Mouse (Mus musculus): ENCODE data around the gene Mettl17. TPM values are rescaled to one million over a fixed set of nuclear protein-coding genes. Genes with fewer than 3 reads are reported as not detected.
"Not testable (repeated sequence)": the region's sequence is repeated elsewhere in the genome, so short reads cannot be mapped to it uniquely, and the experiment has no call there.

Mettl17 gene
- total and polyA plus RNA-seq, 3 experiments = 31.0 to 48.8 (median 33.4) TPM

GRCm38 (mm10) chr14:51896539-51897170 is 12.0 kb downstream of the Mettl17 start:
- no peak for DNase-seq

GRCm38 (mm10) chr14:51899351-51899750 is 14.7 kb downstream of the Mettl17 start:
- DNase-seq = no peak

DNA sequence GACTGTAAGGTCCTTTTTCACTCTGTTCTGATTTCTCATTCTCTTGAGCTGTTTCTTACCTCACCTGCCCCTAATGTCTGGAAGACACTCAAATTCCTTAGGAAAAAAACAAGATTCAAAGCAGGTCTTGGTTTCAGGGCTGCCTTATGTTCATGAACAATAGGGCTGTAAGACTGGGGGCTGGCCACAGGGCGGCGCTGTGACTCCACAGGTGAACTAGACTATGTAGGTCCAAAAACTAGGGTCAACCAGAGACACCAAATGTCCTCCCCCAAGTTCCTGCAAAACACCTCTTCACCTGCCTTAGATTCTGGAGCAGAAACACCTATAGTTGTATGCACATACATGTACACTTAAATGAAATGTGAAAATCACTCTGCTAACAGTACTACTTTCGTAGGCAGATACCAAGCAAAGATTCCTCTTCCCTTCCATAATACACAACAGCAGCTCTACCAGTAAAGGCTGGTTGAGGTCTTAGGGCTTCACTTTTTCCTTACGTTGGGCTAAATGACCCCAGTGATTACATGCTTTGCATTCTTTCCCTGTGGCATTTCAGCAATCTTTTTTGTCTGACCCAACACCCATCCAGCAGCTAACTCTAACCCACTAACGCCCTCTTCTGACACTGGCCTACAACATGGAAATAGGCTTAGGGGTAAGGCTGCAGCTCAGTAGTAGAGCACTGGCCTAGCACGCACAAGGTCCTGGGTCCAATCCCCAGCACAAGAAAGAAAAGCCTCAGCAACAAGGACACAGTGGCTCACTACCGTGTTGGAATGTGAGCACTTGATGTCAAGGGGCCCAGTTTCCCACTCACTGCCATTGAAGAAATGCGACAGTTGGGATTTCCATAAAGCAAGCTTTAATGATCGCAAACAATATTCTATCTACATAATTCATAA is 18.4 kb downstream of the Mettl17 start:
- peak; percentile 77 for DNase-seq

DNA sequence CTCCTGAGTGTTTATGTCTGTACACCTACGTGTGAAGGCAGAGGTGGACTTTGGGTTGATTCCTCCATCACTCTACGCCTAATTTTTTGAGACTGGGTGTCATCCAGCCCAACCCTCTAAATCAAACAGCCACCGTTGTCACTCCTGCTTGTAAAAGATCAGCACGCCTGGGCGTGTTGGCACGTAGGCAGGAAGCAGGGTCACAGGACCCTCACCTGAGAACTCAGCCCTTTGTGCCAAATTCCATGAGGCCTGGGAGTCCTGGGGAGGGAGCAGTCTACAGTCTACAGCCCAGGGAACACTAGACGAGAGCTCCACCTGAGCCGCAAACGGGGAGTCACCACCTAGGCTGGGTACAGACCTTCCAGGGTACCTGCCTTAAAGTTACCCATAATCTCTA is 19.1 kb downstream of the Mettl17 start:
- DNase-seq = no peak

DNA sequence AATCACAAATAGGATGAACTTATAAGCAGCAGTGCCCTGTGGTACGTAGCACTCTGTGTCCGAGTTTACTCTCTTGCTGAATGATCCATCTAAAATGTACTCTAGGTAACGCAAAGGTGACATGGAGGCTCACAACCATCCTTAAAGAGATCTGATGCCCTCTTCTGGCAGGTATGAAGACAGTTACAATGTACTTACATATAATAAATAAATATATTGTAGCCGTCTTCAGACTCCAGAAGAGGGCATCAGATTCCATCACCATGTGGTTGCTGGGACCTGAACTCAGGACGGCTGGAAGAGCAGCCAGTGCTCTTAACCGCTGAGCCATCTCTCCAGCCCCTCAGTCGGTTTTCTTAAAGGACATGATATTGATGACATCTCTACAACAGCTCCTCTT is 20.1 kb downstream of the Mettl17 start:
- no peak for DNase-seq

- DNase-seq = no peak
These were observed 21.5 kb downstream of the Mettl17 start for GRCm38 (mm10) chr14:51906102-51906501.

GRCm38 (mm10) chr14:51911301-51911700 is 26.7 kb downstream of the Mettl17 start:
- DNase-seq = no peak

- DNase-seq = peak; percentile 80
These were observed 27.9 kb downstream of the Mettl17 start for GRCm38 (mm10) chr14:51912391-51913061.

DNA sequence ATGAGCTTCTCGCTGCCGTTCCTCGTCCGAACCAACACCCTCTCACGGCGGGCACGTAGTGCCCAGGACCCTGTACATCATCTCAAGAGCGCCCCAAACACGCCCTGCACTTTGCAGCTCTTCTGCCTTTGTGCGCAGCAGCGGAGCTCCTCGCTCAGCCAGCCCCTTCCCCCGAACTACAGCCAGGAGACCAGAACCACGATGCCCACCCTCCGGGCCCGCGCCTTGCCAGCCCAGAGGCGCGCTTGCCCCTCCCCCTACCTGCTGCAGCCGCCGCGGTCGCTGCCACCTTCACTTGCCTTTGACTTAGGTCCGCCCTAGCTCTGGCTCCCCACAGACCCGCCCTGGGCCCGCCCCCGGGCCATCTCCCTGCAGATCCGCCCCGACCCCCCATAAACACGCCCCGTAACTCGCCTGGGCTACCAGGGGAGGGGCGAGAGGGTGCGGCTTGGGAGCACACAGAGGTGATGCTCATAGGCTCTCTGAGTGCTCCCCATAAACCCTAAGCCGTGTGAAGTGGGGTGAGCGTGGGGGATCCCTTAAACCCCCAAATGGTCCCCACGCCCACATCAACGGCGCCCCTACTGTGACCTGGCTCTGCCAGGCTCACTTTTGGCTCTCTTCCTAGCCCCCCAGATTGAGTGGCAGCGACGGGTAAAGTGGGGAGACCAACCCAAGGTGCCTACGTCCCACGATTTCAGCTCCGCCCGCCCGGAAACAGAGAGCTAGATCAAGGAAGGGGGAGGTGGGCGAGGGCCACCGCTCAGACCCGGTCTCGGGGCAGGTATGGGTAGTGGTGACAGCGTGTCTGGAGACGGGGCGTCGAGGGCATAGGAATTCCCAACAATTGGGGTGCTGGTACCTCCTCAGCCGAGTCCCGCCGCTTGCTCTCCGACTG is 28.7 kb downstream of the Mettl17 start:
- peak; percentile 94 for DNase-seq

- DNase-seq = peak; percentile 85
These were observed 29.5 kb downstream of the Mettl17 start, which contains the start of gene Ndrg2 for GRCm38 (mm10) chr14:51913960-51914762. Gene Ndrg2, minus strand, starts transcription at chr14:51914158.

GRCm38 (mm10) chr14:51915030-51915429 is 30.4 kb downstream of the Mettl17 start:
- DNase-seq = peak; percentile 61

DNA sequence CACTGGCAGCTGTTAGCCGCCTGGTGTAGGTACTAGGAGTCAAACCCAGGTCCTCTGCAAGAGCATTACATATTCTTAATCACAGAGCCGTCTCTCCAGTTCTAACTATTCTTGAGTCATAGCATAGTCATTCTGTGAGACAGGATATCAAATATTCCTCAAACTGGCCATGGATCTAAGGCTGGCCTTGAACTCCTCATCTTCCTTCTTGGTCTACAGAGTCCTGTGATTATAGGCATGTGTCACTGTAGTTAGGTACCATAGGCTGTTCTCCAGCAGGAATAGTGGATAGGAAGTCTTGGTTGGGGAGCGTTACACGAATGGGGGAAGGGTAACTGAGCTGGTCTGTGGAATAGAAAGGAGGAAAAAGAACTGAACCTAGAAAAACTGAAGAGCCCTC is 31.9 kb downstream of the Mettl17 start:
- peak; percentile 51 for DNase-seq

GRCm38 (mm10) chr14:51918125-51918524 is 33.5 kb downstream of the Mettl17 start, which contains the start of gene Tppp2:
Gene Tppp2, plus strand, starts transcription at chr14:51918425.
- no peak for DNase-seq

- DNase-seq = no peak
These were observed 34.3 kb downstream of the Mettl17 start for GRCm38 (mm10) chr14:51918966-51919365.

DNA sequence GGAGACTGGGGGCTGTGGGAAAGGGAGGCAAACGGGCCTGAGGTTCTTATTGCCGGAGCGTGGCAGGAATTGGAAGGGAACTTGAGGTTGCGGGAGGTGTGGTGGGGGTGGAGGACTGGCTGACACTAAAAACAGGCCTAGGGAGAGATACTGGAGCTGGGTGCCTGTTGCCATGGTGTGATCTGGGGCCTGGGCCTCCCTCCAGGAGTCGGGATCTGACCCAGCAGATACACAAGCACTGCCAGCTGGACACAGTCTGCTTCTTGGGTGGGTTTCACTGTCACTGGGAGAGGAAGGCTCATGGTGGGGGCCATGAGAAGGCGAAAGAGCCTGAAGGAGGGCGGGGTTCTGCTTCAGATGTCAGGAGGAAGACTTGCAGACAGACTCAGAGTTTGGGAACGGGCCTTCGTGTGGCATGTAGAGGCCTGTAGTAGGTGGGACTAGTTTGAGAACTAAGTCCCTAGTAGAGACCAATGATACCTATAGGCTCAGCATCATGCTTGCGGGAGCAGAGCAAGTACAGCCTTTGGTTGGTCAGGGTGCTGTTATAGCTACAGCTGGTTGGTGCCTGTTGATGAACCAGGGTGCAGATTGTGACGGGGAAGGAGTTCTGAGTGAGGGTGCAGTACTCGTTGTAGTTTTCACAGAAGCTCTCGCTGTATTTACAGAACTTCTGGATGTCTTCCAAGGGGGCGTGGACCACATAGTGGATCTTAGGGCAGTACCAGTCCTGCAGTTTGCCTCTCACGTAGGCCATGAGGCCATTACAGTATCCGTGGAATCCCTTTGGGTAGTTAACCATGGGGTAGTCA is 37.3 kb downstream of the Mettl17 start:
- DNase-seq = no peak

DNA sequence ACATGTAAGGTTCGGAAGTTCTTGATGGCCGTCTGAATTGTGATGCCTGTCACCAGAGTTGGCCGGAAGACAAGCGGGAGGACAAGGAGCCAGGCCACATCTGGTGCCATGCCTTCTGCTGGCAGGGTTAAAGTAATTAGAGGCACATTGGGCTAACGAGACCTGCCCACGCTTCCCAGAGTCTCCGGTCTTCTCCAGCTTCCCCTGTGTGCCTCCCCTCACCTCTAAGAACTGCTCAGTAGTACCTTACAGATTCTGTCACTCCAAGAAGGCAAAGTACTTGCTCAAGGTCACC is 37.9 kb downstream of the Mettl17 start, which contains the start of gene Rnase13:
TSS of gene Rnase13 (minus strand) at position 203 of the 295 bp plus-strand sequence.
- DNase-seq = no peak

- no peak for DNase-seq
These were observed 38.3 kb downstream of the Mettl17 start for GRCm38 (mm10) chr14:51922910-51923309.

- DNase-seq = no peak
These were observed 38.9 kb downstream of the Mettl17 start for GRCm38 (mm10) chr14:51923492-51923891.

- DNase-seq = not testable (repeated sequence)
These were observed 42.3 kb downstream of the Mettl17 start for GRCm38 (mm10) chr14:51926930-51927329.
